Mouse (Mus musculus): Measurements from ENCODE around the gene Gm28635.

GRCm38 (mm10) chr2:84715562-84716361 is 37.9 kb upstream of the Gm28635 start:
- TF ChIP-seq CTCF (IDR thresholded peaks at IDR 0.05; ENCODE audit: low read depth) (no peak), EP300 (IDR thresholded peaks at IDR 0.05; ENCODE audit: low read depth) (no peak)

All from liver, embryonic 14.5 days (tissue).